Mouse (Mus musculus) neural tube, embryonic 14.5 days (tissue): Measurements from ENCODE around the gene Ubxn1. TPM values are rescaled to one million over a fixed set of nuclear protein-coding genes. Genes with fewer than 3 reads are reported as not detected.
A peak's percentile ranks its signal among the peaks of the same experiment; 100 is the strongest.
"Not testable (repeated sequence)": the region's sequence is repeated elsewhere in the genome, so short reads cannot be mapped to it uniquely, and the experiment has no call there.

Experiments
- ATAC-seq: fragments of 200-750 bp; cut with Nextera tagmentation; 2 replicates; pipeline ENCODE4 v1.8.0; 2017; ENCODE audit warnings: low read depth, mild to moderate bottlenecking, moderate TSS enrichment, moderate library complexity
- H3K27ac ChIP-seq: fragments of 300-500 bp; sonication (generic); 2 replicates; pipeline ENCODE4 v1.5.1; 2014; ENCODE audit warnings: low read depth, mild to moderate bottlenecking, control low read depth, low read length, moderate library complexity, mixed read lengths
- H3K27me3 ChIP-seq: fragments of 300-500 bp; sonication (generic); 2 replicates; pipeline ENCODE4 v1.6.1; 2014; ENCODE audit warnings: low read length; ENCODE audit not compliant: control insufficient read depth, insufficient read depth
- H3K36me3 ChIP-seq: fragments of 300-500 bp; sonication (generic); 2 replicates; pipeline ENCODE4 v1.6.1; 2014; ENCODE audit warnings: low read length, mixed read lengths; ENCODE audit not compliant: control insufficient read depth, insufficient read depth
- H3K4me1 ChIP-seq: fragments of 300-500 bp; sonication (generic); 2 replicates; pipeline ENCODE4 v1.6.1; 2014; ENCODE audit warnings: low read length; ENCODE audit not compliant: control insufficient read depth, insufficient read depth
- H3K4me2 ChIP-seq: fragments of 300-500 bp; sonication (generic); 2 replicates; pipeline ENCODE4 v1.6.1; 2014; ENCODE audit warnings: mild to moderate bottlenecking, low read depth, low read length, control low read depth
- H3K4me3 ChIP-seq: fragments of 300-500 bp; sonication (generic); 2 replicates; pipeline ENCODE4 v1.5.1; 2014; ENCODE audit warnings: low read depth, low read length, control low read depth, mixed read lengths
- H3K9ac ChIP-seq: fragments of 300-500 bp; sonication (generic); replicated peaks from 2 replicates; pipeline ENCODE4 v1.6.1; 2014; ENCODE audit warnings: low read depth, mild to moderate bottlenecking, control low read depth, low read length, mixed read lengths
- H3K9me3 ChIP-seq: fragments of 300-500 bp; sonication (generic); 2 replicates; pipeline ENCODE4 v1.6.1; 2016; ENCODE audit warnings: low read length; ENCODE audit not compliant: control insufficient read depth
- WGBS: fragments of 180-500 bp; shearing (Covaris S2); extraction: QIAGEN DNeasy Blood & Tissue Kit; methylation state at CpG from one replicate; pipeline ENCODE4 v1.1.7; 2014; 5-methylcytosine and 5-hydroxymethylcytosine counted together
- polyA plus RNA-seq: library from polyadenylated mRNA; unstranded; fragments of >200 nt; fragmentation: Nextera tagmentation; extraction: Ambion mirVana; gene quantifications from 2 replicates; pipeline ENCODE4 v1.2.1, GENCODE M21; 2014

The Ubxn1 gene
- polyA plus RNA-seq, 1 experiment from 2014 or later: 135 TPM

DNA sequence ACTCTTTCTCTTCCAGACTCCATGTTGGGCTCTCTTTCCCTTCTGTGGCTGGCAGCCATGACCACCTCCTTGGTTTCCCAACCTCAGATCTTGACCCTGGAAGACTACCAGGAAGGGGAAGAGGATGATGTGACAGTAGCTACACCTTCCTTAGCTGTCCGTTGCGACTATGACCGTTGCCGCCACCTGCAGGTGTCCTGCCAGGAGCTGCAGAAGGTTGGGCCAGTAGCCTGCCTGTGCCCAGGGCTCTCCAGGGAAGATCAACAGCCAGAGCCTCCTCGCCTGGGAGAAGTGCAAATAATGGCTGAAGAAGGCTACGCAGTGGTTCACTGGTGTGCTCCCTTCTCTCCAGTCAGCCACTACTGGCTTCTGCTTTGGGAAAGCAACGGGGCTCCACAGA lies 19.7 kb upstream of the Ubxn1 start:
- no peaks in the 10 kb centered on the region for H3K4me1 ChIP-seq
- H3K4me3 ChIP-seq: no peak overlapping the region
- peaks cover 5% of the 10 kb centered on the region; the same call in 1 of the 2 replicates for H3K36me3 ChIP-seq
- no peak for ATAC-seq
- H3K27ac ChIP-seq: no peak overlapping the region
- 56% methylated on average over 7 of the region's 7 CpGs for WGBS
- H3K9ac ChIP-seq: no peak overlapping the region
- no peaks in the 10 kb centered on the region for H3K9me3 ChIP-seq
- no peak overlapping the region for H3K4me2 ChIP-seq
- no peaks in the 10 kb centered on the region for H3K27me3 ChIP-seq

DNA sequence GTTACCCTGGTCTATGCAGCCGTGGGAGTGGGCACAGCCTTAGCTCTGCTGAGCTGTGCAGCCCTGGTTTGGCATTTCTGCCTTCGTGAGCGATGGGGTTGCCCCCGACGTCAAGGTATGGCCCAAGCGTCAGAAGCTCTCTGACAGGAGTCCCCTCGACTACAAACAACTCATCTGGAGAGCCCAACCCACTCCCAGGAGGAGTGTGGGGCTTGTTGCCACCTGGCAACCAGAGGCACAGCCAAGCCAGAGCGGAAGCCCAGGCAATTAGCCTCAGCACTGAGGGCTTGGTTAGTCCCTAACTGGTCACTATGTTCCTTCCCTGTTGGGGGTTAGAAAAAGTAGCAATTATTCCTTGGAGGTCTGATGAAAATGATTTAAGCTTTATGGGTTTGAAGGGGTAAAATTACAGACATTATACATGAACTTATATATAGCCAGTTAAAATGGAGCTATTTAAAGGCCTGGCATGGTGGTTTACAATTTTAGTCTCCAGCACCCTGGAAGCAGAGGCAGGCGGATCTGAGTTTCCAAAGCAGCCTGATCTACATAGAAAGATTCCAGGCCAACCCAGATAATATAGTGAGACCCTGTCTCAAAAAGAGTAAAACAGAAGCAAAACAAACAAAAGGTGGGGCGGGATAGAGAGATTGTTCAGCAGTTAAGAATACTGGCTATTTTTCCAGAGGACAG lies 18.9 kb upstream of the Ubxn1 start:
- no peaks in the 10 kb centered on the region for H3K9me3 ChIP-seq
- H3K4me3 ChIP-seq: no peak overlapping the region
- no peaks in the 10 kb centered on the region for H3K27me3 ChIP-seq
- WGBS: 58% methylated on average over 10 of the region's 10 CpGs
- H3K4me2 ChIP-seq: no peak overlapping the region
- no peaks in the 10 kb centered on the region for H3K4me1 ChIP-seq
- no peak overlapping the region for H3K27ac ChIP-seq
- 0 out of 2 replicates have a peak, but pooled peaks cover 4% of the 10 kb centered on the region for H3K36me3 ChIP-seq
- H3K9ac ChIP-seq: no peak overlapping the region
- ATAC-seq: no peak

DNA sequence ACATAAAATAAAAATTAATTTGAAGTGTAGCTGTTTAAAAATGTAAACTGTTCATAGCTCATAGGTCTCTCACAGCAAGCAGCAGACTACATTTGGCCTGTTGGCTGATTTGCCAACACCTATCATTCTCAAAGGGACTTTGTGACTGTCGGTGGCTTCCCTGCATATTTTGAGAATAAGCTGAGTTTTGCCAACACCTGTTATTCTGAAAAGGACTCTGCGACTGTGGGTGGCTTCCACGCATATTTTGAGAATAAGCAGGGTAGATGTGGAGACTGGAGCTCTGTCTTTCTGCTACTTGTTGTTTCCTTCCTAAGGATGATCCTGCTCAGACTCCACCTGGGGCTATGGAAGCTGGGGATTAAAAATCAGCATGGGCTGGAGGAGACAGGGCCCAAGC lies 18.2 kb upstream of the Ubxn1 start:
- H3K4me3 ChIP-seq: no peak overlapping the region
- no peak overlapping the region for H3K4me2 ChIP-seq
- no peaks in the 10 kb centered on the region for H3K9me3 ChIP-seq
- no peaks in the 10 kb centered on the region for H3K36me3 ChIP-seq
- H3K4me1 ChIP-seq: no peaks in the 10 kb centered on the region
- no peaks in the 10 kb centered on the region for H3K27me3 ChIP-seq
- ATAC-seq: no peak
- no peak overlapping the region for H3K27ac ChIP-seq
- no peak overlapping the region for H3K9ac ChIP-seq
- WGBS: 88% methylated on average over 3 of the region's 3 CpGs

- Histone ChIP-seq H3K9ac (no peak overlapping the region), H3K4me3 (no peak overlapping the region), H3K27me3 (no peaks in the 10 kb centered on the region), H3K4me1 (no peaks in the 10 kb centered on the region), H3K27ac (no peak overlapping the region), H3K4me2 (no peak overlapping the region), H3K36me3 (no peaks in the 10 kb centered on the region), H3K9me3 (no peaks in the 10 kb centered on the region)
- ATAC-seq: no peak
- 45% methylated on average over 4 of the region's 4 CpGs for WGBS
These were observed 13.6 kb upstream of the Ubxn1 start for GRCm38 (mm10) chr19:8857689-8858088.

DNA sequence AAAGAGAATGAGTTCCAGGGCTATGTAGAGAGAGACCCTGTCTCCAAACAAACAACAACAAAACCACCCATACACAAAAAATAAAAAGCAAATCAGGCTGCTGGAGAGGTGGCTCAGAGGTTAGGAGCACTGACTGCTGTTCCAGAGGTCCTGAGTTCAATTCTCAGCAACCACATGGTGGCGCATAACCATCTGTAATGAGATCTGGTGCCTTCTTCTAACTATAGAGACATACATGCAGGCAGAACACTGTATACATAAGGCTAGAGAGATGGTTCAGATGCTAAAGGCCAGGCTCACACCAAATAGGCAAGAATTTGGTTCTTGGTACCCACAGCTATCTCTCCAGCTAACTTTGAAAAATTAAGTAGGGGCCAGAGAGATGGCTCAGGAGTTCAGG lies 12.3 kb upstream of the Ubxn1 start:
- Histone ChIP-seq H3K27me3 (no peaks in the 10 kb centered on the region), H3K4me2 (no peak overlapping the region), H3K9ac (no peak overlapping the region), H3K4me3 (no peak overlapping the region), H3K36me3 (no peaks in the 10 kb centered on the region), H3K9me3 (no peaks in the 10 kb centered on the region), H3K27ac (no peak overlapping the region), H3K4me1 (no peaks in the 10 kb centered on the region)
- ATAC-seq: no peak
- WGBS: 17% methylated on average over 1 of the region's 1 CpGs

- Histone ChIP-seq H3K4me2 (no peak overlapping the region), H3K36me3 (no peaks in the 10 kb centered on the region), H3K27ac (no peak overlapping the region), H3K4me3 (no peak overlapping the region), H3K4me1 (no peaks in the 10 kb centered on the region), H3K27me3 (no peaks in the 10 kb centered on the region), H3K9me3 (no peaks in the 10 kb centered on the region), H3K9ac (no peak overlapping the region)
- 87% methylated on average over 6 of the region's 6 CpGs for WGBS
- ATAC-seq: no peak
These were observed 7.0 kb upstream of the Ubxn1 start for GRCm38 (mm10) chr19:8864265-8864664.

- not testable (repeated sequence) for ATAC-seq, H3K9me3 ChIP-seq, H3K4me3 ChIP-seq, H3K9ac ChIP-seq, H3K4me2 ChIP-seq, H3K27ac ChIP-seq, H3K27me3 ChIP-seq
- 95% methylated on average over 3 of the region's 3 CpGs for WGBS
- H3K36me3 ChIP-seq: peaks cover 20% of the 10 kb centered on the region
- H3K4me1 ChIP-seq: peaks cover 11% of the 10 kb centered on the region
These were observed 915 bp upstream of the Ubxn1 start for GRCm38 (mm10) chr19:8870381-8870780.

DNA sequence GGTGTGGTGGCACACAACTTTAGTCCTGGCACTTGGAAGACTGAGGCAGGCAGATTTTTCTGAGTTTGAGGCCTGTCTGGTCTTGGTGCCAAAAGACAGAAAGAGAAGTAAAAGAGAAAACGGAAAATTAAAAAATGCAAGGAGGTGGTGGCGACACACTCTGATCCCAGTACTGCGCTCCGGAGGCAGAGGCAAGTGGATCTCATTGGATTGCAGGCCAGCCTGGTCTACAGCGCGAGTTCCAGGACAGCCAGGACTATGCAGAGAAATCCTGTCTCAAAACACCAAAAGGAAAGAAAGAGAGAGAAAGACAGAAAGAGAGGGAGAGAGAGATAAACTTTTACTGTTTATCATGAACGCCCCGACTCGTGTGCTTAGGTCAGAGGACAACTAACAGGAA lies 458 bp upstream of the Ubxn1 start:
- no peaks in the 10 kb centered on the region for H3K9me3 ChIP-seq
- peaks cover 25% of the 10 kb centered on the region for H3K36me3 ChIP-seq
- ATAC-seq: peak; percentile 33
- H3K27ac ChIP-seq: peak overlapping the region; percentile 78
- peaks cover 11% of the 10 kb centered on the region for H3K4me1 ChIP-seq
- peak overlapping the region; percentile 98 for H3K4me3 ChIP-seq
- WGBS: 61% methylated on average over 9 of the region's 9 CpGs
- H3K9ac ChIP-seq: peak overlapping the region; percentile 97
- peak overlapping the region; percentile 90 for H3K4me2 ChIP-seq
- H3K27me3 ChIP-seq: no peaks in the 10 kb centered on the region; the same call in 1 of the 2 replicates

DNA sequence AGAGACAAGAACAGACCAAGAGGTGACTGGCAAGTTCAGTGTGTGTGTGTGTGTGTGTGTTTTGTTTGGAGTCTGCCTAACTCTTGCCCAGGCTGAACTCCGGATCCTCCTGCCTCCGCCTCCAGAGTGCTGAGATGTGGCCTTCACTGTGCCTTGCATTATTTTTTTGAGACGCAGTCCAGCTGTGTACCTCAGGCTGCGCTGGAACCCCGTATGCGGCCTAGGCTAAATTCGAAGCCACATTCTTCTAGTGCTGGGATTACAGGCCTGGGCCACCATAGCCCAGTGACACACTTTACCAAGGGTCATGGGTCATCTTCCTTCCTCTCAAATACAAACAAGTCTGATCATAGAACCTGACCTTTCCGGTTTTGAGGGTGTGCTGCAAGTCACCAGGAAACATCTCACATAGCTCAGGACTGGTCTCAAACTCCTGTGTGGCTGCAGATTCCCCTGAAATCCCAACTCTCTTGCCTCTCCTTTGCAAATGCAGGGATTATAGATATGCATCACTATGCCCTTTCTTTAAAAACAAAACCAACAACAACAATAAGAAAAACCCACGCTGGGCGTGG lies 1.1 kb downstream of the Ubxn1 start:
- no peaks in the 10 kb centered on the region; the same call in 1 of the 2 replicates for H3K27me3 ChIP-seq
- H3K36me3 ChIP-seq: peaks cover 34% of the 10 kb centered on the region
- no peak for ATAC-seq
- no peaks in the 10 kb centered on the region for H3K9me3 ChIP-seq
- peak overlapping the region; percentile 97 for H3K9ac ChIP-seq
- H3K4me2 ChIP-seq: peak overlapping the region; percentile 90
- 80% methylated on average over 10 of the region's 10 CpGs for WGBS
- H3K27ac ChIP-seq: no peak overlapping the region
- H3K4me3 ChIP-seq: peak overlapping the region; percentile 98
- H3K4me1 ChIP-seq: peaks cover 11% of the 10 kb centered on the region
